Mouse (Mus musculus) G1E-ER4 (cell line): ENCODE measurements around the gene St6galnac4. TPM values are rescaled to one million over a fixed set of nuclear protein-coding genes. Genes with fewer than 3 reads are reported as not detected.

Experiments
- GATA1 ChIP-seq: IDR thresholded peaks from one replicate; pipeline ENCODE4 v1.8.0; 2012; ENCODE audit warnings: low read length, inconsistent platforms
- polyA plus RNA-seq: library from polyadenylated mRNA; stranded (reverse); fragments of >175 nt; gene quantifications from 2 replicates; pipeline ENCODE4 v1.2.3, GENCODE M21; 2012

St6galnac4 gene
- polyA plus RNA-seq, 1 experiment: 29.4 TPM

DNA sequence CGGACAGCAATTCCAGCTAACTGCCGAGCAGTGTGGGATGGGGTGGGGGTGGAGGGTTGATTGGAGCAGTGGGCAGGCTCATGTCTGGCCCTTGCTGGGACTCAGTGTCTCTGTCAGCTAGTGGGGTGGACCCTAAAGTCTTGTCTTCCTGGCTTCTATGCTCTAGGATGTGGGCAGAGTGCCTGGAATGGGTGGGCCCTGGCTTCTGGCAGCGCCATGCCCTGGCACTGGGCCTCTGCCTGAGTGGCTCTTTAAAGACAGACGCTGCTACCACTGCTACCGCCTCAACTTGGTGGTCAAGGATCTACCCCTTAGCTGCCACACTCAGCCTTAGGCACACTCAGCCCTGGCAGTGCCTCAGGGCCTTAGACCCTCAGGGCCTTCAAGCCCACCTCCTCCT lies 41.8 kb downstream of the St6galnac4 start:
- no peak for TF ChIP-seq GATA1

DNA sequence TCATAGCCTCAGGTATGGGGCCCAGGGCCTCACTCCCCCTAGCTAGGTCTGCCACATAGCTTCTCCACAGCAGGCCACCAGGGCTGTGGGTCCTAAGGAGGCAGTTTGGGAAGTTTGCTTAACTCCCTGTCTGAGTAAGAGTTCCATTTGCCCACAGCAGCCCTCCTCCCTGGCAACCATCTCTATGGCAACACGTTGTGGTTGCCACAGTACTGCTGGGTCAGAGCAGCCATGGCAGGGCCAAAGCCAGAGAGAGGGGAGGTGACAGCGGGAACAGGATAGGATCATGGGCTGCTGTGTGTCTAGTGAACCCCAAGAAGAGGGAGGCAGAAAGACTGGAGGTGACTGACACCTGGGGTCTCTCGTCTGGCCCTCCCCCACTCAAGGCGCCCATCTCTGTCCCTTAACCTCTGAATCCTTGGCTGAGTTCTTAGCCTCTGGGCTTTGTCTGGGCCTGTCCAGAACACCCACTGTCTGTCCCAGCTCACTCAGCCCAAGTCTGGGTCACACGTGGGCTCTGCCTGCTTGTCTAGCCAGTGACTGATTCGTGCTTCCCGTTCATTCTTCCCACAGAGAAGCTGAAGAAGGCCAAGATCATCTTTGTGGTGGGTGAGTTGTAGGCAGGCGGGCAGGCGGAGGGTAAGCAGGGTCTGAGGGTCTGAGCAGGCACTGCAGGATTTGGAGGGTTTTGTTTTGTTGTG lies 42.5 kb downstream of the St6galnac4 start:
- no peak for TF ChIP-seq GATA1

DNA sequence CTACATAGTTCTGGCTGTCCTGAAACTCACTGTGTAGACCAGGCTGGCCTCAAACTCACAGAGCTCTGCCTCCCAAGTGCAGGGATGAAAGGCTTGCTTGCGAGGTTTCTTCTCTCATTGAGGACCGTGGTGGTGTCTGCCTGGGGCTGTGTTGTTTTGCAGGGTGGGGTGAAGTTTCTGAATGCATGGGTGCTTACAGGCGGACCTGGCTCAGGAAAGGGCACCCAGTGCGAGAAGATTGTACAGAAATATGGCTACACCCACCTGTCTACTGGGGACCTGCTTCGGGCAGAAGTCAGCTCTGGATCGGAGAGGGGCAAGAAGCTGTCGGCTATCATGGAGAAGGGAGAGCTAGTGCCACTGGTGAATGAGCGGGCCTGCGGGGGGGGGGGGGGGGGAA lies 43.1 kb downstream of the St6galnac4 start:
- no peak for TF ChIP-seq GATA1

DNA sequence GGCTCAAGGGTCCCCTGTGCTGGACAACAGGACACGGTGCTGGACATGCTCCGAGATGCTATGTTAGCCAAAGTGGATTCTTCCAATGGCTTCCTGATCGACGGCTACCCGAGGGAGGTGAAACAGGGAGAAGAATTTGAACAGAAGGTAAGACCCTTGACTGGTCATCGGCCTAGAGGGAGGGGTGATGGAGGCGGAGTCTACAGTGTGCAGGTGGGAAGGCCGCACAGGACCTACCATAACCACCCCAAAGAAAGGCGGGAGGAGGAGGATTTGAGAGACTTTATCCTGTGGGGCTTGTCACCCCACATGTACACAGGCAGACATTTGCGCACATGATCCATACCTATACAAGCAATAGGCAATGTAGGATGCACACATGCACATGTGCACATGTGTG lies 44.2 kb downstream of the St6galnac4 start:
- TF ChIP-seq GATA1: no peak

DNA sequence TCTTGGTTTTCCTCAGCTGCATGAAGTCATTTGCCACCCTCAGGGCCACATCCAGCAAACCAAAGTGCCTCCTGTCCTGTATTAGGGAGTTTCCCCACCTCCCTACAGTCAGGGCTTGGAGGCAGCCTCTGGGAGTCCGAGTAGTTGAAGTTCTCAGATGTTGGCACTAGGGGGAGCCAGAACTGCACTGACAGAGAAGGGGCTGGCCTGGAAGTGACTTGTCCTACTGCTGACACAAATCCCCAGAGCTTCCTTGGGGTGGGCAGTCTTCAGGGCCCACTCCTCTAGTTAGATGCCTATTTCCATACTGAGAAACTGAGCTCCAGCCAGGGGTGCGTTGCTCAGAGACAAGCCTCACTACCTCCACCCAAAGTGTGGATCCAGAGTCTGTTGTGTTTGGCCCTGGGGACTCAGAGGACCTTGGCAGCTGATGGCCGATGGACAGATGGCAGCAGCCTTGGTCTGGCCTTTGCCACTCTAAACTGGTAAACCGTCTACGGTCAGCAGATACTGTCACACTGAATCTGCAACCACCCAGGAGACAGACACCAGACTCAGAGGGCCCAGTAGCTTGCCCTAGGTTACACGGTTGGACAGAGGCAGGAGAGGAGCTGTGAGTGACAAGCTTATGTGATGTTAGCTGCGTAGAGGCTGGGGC lies 45.0 kb downstream of the St6galnac4 start:
- no peak for TF ChIP-seq GATA1

DNA sequence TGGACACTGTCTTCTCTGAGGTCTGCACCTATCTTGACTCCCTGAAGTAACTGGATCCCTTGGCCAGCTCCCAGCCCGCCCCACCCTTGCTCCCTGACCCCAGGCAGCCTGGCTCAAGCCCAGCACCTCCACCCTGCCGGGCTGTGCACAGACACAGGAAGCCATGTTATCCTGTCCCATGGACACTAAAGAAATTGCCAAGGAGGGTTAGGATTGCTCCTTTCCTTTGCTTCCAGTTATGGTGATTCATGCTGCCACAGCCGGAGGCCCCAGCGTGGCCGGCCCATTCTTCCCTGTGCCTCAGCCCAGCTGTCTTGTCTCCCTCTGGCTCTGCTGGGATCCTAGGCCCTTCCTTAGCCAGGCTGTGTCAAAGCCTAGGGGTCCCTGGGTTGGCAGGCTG lies 46.8 kb downstream of the St6galnac4 start:
- TF ChIP-seq GATA1: no peak

DNA sequence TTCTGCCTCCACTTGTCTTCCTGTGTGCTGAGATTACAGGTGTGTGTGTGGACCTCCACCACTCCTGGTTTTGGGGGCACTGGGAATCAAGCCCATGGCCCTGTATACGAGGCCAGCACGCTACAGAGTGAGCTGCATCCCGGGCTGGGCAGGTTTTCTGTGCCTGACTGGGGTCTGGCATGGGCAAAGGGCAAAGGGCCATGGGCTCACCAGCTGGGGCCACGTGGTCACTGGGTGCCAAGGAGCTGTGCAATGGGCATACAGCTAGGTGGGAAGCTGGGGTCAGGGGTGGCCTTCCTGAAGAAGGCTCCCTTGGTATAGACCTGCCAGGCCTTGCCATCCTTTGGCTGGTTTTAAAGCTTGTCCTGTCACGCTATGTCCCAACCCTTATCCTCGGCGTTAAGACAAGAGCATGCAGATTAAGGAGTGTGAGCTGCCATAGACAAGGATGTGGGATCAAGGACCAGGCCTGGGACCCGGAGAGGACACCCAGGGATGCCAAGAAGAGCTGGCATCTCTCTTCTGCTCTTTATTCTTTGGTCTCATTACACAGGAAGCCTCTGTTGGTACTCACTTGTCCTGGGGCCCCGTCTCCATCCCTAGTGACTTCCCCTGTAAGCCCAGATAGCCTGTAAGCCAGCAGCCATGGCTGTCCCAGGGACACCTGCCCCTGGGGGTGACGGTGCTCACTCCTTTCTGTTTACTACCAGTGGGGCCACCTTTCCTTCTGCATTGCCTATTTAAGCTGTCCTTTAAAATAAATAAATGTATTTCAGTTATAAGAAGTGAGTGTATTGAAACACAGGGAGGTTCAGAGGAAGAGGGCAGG lies 47.6 kb downstream of the St6galnac4 start:
- no peak for TF ChIP-seq GATA1

DNA sequence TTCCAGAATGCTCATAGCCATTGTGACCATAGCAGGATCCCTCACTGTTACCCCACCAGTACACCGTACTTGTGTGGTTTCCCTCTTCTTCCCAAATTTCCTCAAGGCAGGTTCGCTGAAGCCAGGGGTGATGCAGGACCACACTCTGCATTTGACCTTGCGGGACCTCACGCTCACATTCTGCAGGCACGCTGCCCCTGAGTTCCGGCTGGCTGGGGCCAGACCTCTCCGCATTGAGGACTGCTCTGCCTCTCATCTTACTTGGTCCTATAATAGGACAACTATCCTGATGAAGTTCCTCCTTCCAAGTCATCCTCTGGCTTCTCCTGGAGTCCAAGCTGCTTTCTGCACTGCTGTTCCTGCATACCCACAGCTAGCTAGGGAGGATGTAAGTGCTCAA lies 49.7 kb downstream of the St6galnac4 start:
- no peak for TF ChIP-seq GATA1

DNA sequence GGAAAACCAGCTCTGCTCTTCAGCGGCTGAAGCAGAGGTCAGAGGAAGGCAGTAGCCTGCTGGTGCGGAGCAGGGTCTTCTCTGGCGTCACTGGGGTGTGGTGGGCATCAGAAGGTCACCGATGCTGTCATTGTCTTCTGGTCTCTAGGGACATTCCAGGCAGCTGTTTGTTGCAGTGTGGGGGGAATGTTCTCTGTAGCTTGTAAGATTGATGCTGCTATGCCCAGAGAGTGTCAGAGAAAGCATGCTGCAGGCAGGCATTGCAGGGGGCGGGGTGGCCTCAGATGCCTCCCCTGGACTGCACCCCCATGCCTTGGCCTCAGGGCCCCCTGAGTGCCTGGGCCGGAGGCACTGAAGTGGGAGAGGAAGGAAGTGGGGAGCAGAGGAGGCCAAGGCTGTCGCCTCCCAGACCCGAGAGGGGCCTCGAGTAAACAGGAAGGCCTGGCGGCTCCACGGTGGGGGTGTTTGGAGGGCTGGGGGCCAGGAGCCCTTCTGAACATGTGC lies 50.9 kb downstream of the St6galnac4 start:
- TF ChIP-seq GATA1: no peak

GRCm38 (mm10) chr2:32639632-32640031 lies 52.7 kb downstream of the St6galnac4 start:
- no peak for TF ChIP-seq GATA1

DNA sequence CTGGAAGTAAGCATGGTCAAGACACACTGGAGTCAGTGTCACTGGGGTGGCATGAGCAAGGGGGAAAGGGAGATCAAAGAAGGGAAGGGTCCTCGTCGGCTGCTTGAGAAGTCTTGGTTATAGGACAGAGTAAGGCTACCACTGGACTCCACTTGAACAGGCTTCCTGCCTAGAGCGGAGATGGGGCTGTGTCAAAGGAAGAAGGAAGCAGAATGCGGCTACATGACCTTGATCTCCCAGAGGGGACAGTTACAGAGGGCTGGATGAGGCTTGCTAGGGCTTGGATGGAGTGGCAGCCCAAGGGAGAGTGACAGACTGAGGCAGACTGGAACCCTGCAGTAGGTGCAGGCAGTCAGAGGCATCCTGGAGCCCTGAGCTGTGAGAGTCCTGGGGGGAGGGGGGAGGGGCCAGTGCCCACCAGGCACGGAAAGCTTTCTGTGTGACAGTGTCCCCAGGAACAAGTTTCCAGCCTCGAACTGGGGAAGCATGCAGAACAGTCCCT lies 53.7 kb downstream of the St6galnac4 start:
- no peak for TF ChIP-seq GATA1

- TF ChIP-seq GATA1: no peak
These were observed 54.9 kb downstream of the St6galnac4 start for GRCm38 (mm10) chr2:32641810-32642209.

GRCm38 (mm10) chr2:32642813-32643212 lies 55.9 kb downstream of the St6galnac4 start:
- no peak for TF ChIP-seq GATA1

DNA sequence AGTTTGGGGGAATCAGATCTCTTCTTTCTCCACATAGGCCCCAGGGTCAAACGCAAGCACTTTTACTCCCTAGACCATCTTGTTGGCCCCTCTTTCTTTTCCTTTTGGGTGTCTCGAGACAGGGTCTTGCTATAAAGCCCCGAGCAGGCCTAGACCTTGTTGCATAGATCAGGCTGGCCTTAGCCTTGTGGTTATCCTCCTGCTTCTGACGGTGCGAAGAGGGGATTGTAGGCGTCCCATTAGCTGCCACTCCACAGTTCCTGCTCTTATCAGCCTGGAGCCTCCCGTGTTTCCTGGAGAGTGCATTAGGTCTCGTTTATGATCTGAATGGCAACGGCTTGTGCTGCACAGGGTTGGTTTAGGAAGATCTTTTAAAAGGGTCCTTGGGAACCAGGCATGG lies 57.2 kb downstream of the St6galnac4 start:
- TF ChIP-seq GATA1: no peak

GRCm38 (mm10) chr2:32644799-32645475 lies 58.0 kb downstream of the St6galnac4 start:
- TF ChIP-seq GATA1: no peak
